Mouse (Mus musculus) erythroid progenitor cell, adult 5-6 weeks (primary cell): ENCODE results near the gene St3gal4. TPM values are rescaled to one million over a fixed set of nuclear protein-coding genes. Genes with fewer than 3 reads are reported as not detected.

Source experiments
- ATAC-seq: replicated peaks from 2 replicates; pipeline ENCODE4 v1.8.0; 2016; ENCODE audit warnings: moderate number of reproducible peaks, mild to moderate bottlenecking, moderate TSS enrichment, inconsistent platforms; ENCODE audit not compliant: poor library complexity, low FRiP score, severe bottlenecking
- total RNA-seq, 2 experiments: library from RNA; stranded (forward) in 1 of 2; stranded (reverse) in 1 of 2; fragments of 150-400 nt in 1 of 2; fragments of 186-747, 209-891 nt in 1 of 2; gene quantifications; 2 replicates each; pipeline versions ENCODE4 v1.2.3 to v1.2.4; 2015 to 2017; ENCODE audit warnings: low replicate concordance in 2 of 2

The St3gal4 gene
- total RNA-seq, 2 experiments from 2014 or later, result 37.9 to 41.5 TPM

- no peak for ATAC-seq
These were observed 66.0 kb downstream of the St3gal4 start for GRCm38 (mm10) chr9:35053081-35053480.

- no peak for ATAC-seq
These were observed 66.4 kb downstream of the St3gal4 start for GRCm38 (mm10) chr9:35052671-35053070.

DNA sequence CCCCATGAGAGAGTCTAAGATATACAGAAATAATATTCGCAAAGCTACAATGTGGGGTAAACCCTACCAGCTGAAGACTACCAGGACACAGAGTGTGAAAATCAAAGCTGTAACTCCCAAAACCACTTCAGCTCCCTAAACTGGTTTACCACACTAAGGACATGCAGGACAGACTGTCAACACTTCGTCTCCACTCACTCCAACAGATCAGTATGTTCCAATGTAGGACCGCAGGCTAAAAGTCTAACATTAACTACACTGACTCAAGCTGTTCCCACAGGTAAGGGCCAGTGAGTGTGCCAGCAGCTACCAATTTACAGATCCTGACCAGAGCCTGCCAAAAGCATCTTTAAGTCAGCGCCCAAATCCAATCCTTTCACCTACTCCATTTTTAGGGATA, 67.4 kb downstream of the St3gal4 start:
- ATAC-seq, result no peak

GRCm38 (mm10) chr9:35050701-35051454, 68.2 kb downstream of the St3gal4 start:
- no peak for ATAC-seq

GRCm38 (mm10) chr9:35049891-35050527, 69.1 kb downstream of the St3gal4 start:
- no peak for ATAC-seq

GRCm38 (mm10) chr9:35048449-35048848, 70.6 kb downstream of the St3gal4 start:
- no peak for ATAC-seq

- no peak for ATAC-seq
These were observed 73.3 kb downstream of the St3gal4 start for GRCm38 (mm10) chr9:35045756-35046155.

DNA sequence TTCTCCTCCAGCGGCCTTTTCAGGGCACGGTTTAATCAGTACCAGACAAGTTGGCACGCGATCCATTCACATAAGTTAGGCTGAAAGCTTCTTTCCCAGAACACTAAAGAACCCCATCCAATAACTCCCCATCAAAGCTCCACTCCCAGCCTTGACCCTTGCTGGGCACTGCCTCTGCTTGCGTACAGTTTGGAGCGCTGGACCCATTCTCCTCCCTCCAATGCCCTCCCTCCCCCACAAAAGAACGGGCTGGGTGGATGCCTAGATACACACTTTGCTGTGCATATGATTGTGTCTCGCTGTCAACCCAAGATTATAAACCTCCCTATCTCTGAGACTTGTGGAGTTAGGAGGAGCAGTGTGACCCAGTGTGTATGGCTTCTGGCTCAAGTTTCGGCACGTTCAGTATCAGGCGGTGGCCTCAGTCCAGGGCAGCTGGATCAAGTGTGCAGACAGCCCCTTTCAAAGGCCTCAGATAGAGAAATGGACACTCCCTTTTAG, 74.0 kb downstream of the St3gal4 start:
- ATAC-seq, result peak; percentile 45

GRCm38 (mm10) chr9:35044458-35044857, 74.6 kb downstream of the St3gal4 start:
- ATAC-seq, result no peak

DNA sequence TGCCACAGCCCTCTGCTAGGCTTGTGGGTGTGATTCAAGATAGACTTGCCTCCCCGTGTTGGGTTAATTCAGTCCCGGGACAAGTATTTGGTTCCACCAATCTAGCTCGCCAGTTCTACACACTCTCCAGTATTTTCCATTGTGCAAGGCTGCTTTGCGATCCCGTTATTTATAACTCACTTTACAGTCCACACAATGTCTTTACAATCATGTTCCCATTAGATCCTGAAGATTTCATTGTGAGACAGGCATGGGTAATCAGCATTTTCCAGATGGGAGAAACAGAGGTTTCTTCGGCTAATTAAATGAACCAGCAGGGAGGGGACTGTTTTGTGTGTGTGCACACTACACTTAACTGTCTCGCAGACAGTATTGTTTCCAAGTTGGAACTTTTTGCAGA, 75.4 kb downstream of the St3gal4 start:
- ATAC-seq, result no peak

DNA sequence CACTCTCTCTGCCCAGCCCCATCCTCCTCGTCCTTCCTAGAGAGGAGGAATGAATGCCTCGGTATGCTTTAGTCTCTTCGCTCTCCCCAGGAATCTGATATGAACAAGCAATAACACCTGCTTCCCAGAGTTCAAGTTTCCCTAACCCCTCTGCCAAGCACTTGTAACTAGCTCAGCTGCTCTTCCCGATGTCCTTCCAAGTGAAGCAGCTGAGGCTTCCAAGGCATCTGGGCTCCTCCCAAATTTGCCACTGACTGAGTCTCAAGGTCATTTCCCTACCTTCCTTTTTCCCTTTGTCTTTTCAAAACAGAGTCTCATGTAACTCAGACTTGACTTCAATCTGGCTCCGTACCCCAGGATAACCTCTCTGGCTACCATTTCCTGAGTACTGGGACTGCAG, 77.6 kb downstream of the St3gal4 start:
- no peak for ATAC-seq

GRCm38 (mm10) chr9:35039846-35040245, 79.2 kb downstream of the St3gal4 start:
- no peak for ATAC-seq

DNA sequence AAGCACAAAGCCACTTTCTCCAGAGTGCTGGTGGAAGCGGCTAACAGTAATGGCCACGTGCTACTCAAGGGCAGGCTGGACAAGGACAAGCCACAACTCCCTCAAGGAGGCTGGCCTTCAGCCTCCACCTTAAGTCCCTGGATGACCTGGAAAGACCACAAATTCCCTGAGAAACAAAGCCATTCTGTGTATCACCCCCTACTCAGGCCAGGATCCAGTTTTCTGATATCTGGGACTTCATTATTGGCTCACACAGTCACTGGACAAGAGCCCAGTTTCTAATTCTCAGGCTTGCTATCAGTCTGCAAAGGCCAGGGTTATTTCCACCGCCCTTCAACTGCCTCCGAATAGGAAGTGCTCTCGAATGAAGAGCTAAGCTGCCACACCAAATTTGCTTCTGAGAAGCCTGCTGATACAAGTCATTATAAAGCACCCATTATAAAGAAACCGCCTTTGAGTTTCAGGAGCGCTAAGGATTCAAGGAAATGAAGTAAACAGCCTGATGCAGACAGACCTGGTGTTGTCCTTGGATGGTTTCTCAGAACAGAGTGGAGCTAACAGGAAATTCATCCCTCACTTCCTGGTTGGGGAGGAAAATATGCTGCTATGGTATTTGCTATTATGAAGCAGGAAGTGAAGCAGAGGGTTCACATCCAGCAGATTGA, 80.0 kb downstream of the St3gal4 start:
- ATAC-seq, result no peak

DNA sequence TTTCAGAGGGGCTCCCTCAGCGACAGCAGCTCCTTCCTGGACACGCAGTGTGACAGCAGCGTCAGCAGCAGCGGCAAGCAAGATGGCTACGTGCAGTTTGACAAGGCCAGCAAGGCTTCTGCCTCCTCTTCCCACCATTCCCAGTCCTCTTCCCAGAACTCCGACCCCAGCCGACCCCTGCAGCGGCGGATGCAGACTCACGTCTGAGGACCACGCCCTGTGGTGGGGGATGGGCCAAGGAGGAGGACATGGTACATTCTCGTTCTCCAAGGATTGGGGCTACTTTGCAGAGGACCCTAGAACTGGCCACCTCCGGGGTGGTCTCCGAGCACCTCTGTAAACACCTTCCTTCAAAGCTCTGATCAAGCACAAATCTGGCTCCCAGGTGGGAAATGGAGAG, 84.0 kb downstream of the St3gal4 start:
- no peak for ATAC-seq

DNA sequence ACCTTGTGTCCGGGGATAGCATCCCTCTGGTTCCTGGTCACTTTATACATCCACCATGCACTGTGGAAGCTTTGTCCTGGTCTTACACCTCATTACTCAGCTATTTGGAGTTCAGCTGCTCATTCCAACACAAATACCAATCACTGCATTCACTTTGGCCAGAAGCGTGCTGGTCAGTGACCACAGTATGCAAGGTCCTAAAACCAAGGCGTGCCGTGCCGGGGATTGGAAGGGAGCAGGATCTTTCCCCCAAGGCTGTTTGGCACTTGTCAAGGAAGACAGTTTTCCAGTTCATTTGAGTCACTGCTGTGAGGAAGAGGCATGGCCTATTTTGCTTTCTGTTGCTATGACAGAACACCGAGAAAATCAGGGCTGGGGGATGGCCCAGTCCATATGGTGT, 86.6 kb downstream of the St3gal4 start:
- no peak for ATAC-seq

DNA sequence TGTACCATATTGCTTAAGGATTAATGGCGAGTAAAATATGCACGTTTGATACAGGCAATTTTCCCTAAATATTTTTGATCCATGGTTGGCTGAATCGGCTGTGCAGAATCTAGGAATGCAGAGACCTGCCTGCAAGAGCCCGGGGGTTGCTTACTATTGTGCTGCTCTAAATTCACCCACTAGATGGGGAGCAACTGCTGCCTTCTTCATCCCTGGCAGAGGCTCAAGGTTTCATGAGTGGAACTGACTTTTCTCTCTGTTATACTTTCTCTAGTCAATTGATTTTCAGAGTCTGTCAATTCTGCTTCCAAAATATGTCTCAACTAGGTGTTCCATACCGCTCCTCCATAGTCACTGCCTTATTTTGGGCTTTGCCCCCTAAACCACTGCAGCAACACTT, 88.2 kb downstream of the St3gal4 start:
- no peak for ATAC-seq

DNA sequence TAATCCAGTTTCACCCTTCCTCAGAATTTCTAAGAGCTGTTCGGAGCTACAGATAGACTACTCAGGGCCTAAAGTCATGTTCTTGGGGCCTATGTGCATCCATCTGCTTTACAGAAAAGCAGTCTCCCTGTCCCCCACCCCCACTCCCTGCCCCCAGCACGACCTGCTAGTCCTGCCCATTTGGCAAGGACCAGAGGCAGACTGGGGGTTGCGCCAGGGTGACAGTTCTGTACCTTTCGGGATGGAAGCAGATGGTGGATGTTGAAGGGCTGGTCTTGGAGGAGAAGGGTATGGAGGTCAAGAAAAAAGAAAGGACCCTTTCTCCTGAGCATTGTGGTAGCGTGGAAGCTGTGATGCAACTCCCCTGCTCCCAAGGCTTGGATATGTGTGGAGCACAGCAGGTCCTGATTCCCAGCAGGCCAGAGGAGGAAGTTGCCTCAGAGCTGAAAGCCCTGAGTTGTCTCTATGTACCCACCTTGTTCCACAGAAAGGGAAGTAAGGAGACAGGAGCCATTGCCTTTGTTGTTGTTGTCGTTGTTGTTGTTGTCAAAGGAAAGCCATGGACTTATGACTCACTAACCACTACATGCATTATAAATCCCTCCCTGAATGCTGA, 91.6 kb downstream of the St3gal4 start:
- ATAC-seq, result no peak

GRCm38 (mm10) chr9:35026897-35027311, 92.2 kb downstream of the St3gal4 start:
- ATAC-seq, result no peak

DNA sequence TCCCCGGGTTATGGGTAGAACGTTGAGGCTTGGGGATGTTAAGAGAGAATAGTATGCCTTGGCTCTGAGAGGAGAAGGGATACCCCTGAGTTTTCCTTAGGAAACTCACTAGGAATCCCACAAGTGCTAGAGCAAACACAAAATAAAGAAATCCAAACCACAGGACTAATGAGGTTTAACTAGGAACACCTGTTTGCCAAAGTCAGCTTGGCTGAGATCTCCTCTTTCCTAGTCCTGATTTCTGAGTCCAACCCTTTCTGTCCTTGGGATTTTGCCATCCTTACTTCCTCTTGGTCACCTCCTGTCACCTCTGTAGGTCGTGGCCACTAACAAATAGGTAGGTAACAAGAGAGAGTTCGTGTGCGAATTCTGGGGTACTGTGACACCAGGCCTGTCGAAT, 92.8 kb downstream of the St3gal4 start:
- ATAC-seq, result no peak
